Mouse (Mus musculus): ENCODE measurements around the gene 9430097D07Rik. TPM values are rescaled to one million over a fixed set of nuclear protein-coding genes. Genes with fewer than 3 reads are reported as not detected.

Gene 9430097D07Rik
- not detected in 2 replicates for polyA plus RNA-seq (2012; ENCODE audit: insufficient read depth, insufficient read length, low replicate concordance, missing spikeins)

DNA sequence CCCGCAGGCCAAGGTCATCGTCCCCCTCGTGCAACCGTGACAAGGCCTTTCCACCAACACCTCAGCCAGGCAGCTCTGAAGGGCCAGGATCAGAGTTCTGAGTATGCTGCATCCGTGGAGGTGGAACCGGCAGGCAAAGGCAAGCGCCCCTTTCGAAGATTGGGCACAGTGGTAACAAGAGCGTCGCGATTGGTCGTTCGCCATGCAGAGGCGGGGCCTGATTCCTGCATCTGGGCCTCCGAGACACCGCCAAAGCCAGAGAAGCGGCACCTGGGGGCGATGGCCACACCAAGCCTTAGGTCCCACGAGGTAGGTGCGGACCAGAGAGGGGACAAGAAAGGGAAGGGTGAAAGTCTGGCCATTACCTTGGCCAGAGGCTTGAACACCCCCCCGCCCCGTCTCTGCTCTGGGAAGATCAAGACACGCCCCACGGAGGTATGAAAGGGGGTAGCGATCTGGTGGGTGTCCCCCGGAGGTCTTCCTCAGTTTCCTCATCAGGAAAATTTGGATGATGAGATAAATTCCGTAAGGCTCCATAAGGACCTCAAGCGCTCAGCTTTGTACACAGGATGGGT, at the start of gene 9430097D07Rik:
Gene 9430097D07Rik, minus strand, starts transcription at position 99 of the 575 bp plus-strand sequence.
- Histone ChIP-seq H3K4me1 (ENCODE audit: control insufficient read depth, insufficient read depth, low read length) (peaks cover 17% of the 10 kb centered on the region), H3K27ac (ENCODE audit: insufficient read depth, low read depth, low read length) (0 out of 2 replicates have a peak within 1 kb of the TSS, but pooled peaks have one; percentile 11), H3K4me3 (ENCODE audit: insufficient read depth, low read depth, low read length) (peak within 1 kb of the TSS; percentile 60)
- WGBS: 8% methylated on average over 28 of the region's 28 CpGs
- TF ChIP-seq CTCF (IDR thresholded peaks at IDR 0.05; ENCODE audit: insufficient read depth, low read depth, low read length): no peak
- no peak for TF ChIP-seq POLR2A (IDR thresholded peaks at IDR 0.05; ENCODE audit: insufficient read depth, low read depth, low read length)

GRCm38 (mm10) chr2:32624111-32624748, 48.7 kb upstream of the 9430097D07Rik start:
- Histone ChIP-seq H3K27ac (ENCODE audit: insufficient read depth, low read depth, low read length) (no peak overlapping the region), H3K4me1 (ENCODE audit: control insufficient read depth, insufficient read depth, low read length) (peaks cover 52% of the 10 kb centered on the region), H3K4me3 (ENCODE audit: insufficient read depth, low read depth, low read length) (no peak overlapping the region)
- 91% methylated on average over 5 of the region's 5 CpGs for WGBS
- TF ChIP-seq CTCF (IDR thresholded peaks at IDR 0.05; ENCODE audit: insufficient read depth, low read depth, low read length): no peak
- TF ChIP-seq POLR2A (IDR thresholded peaks at IDR 0.05; ENCODE audit: insufficient read depth, low read depth, low read length): no peak

DNA sequence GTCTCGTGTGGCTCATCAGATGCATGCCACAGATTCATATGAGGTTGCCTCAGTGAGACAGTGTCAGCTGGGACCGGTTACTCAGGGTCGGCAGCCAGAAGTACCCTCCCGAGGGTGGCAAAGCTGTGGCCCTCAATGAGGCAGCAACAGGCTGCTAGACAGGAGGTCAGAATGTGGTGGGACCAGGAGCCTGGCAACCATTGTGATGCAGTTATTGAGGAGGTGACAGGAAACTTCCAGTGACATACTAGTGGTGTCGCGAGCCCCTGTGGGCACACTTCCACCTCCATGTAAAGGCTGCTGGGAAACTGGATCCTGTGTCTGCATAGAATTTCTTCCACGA, 46.0 kb upstream of the 9430097D07Rik start, which contains the start of gene Ak1:
Gene Ak1, plus strand, starts transcription at position 242 of the 343 bp plus-strand sequence.
- TF ChIP-seq POLR2A (IDR thresholded peaks at IDR 0.05; ENCODE audit: insufficient read depth, low read depth, low read length): no peak
- no peak for TF ChIP-seq CTCF (IDR thresholded peaks at IDR 0.05; ENCODE audit: insufficient read depth, low read depth, low read length)
- peaks cover 25% of the 10 kb centered on the region for H3K4me1 ChIP-seq (ENCODE audit: control insufficient read depth, insufficient read depth, low read length)
- no peak within 1 kb of the TSS for H3K27ac ChIP-seq (ENCODE audit: insufficient read depth, low read depth, low read length)
- H3K4me3 ChIP-seq (ENCODE audit: insufficient read depth, low read depth, low read length): no peak within 1 kb of the TSS
- 41% methylated on average over 7 of the region's 7 CpGs for WGBS

DNA sequence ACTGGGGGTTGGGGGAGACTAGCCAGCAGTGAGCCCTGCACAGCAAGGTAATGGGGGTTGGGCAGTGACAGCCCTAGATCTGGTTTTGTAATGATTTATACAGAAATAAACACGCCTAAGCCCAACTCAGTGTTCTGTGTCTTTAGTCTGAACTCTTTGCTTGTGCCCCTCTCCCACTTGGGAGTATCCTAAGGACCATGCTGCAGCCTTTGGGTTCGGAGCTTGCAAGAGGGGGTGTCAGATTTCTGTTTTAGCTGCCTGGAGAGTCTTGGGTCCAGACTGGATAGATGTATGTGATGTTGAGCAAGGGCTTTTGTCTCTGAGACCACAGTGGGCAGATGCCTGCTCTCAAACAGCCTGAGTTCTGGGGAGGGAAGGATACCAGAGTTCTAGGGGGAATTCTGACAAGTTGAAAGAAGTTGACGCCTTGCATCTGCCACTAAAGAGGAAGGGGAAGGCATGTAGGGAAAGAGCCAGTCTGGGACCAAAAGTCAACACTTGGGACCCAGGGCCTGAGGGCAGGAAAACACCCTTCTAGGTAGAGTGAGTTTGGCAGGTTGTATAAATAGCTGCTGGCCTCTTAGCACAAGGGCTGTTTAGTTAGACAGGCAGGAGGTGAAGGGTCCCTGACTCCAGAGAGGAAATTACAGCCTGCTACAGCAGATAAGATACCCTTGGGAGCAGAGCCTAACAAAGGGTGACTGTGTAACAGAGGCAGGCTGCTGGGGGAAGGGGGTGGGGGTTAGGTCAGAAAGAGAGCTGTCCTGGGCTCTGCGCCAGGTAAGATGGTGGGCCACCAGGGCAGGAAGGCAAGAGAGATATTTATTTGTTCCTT, 45.4 kb upstream of the 9430097D07Rik start:
- Histone ChIP-seq H3K4me1 (ENCODE audit: control insufficient read depth, insufficient read depth, low read length) (peaks cover 22% of the 10 kb centered on the region), H3K27ac (ENCODE audit: insufficient read depth, low read depth, low read length) (no peak overlapping the region), H3K4me3 (ENCODE audit: insufficient read depth, low read depth, low read length) (no peak overlapping the region)
- TF ChIP-seq POLR2A (IDR thresholded peaks at IDR 0.05; ENCODE audit: insufficient read depth, low read depth, low read length) (no peak), CTCF (IDR thresholded peaks at IDR 0.05; ENCODE audit: insufficient read depth, low read depth, low read length) (no peak)
- 66% methylated on average over 4 of the region's 4 CpGs for WGBS

- Histone ChIP-seq H3K4me1 (ENCODE audit: control insufficient read depth, insufficient read depth, low read length) (peaks cover 15% of the 10 kb centered on the region; the same call in 1 of the 2 replicates), H3K27ac (ENCODE audit: insufficient read depth, low read depth, low read length) (no peak overlapping the region), H3K4me3 (ENCODE audit: insufficient read depth, low read depth, low read length) (no peak overlapping the region)
- no peak for TF ChIP-seq CTCF (IDR thresholded peaks at IDR 0.05; ENCODE audit: insufficient read depth, low read depth, low read length)
- TF ChIP-seq POLR2A (IDR thresholded peaks at IDR 0.05; ENCODE audit: insufficient read depth, low read depth, low read length): no peak
- 66% methylated on average over 9 of the region's 9 CpGs for WGBS
Measured at GRCm38 (mm10) chr2:32618051-32618450, 42.6 kb upstream of the 9430097D07Rik start.

- peaks cover 15% of the 10 kb centered on the region; the same call in 1 of the 2 replicates for H3K4me1 ChIP-seq (ENCODE audit: control insufficient read depth, insufficient read depth, low read length)
- no peak for TF ChIP-seq CTCF (IDR thresholded peaks at IDR 0.05; ENCODE audit: insufficient read depth, low read depth, low read length)
- no peak for TF ChIP-seq POLR2A (IDR thresholded peaks at IDR 0.05; ENCODE audit: insufficient read depth, low read depth, low read length)
- WGBS: 90% methylated on average over 4 of the region's 4 CpGs
- no peak overlapping the region for H3K27ac ChIP-seq (ENCODE audit: insufficient read depth, low read depth, low read length)
- H3K4me3 ChIP-seq (ENCODE audit: insufficient read depth, low read depth, low read length): no peak overlapping the region
Measured at GRCm38 (mm10) chr2:32617601-32618000, 42.1 kb upstream of the 9430097D07Rik start.

DNA sequence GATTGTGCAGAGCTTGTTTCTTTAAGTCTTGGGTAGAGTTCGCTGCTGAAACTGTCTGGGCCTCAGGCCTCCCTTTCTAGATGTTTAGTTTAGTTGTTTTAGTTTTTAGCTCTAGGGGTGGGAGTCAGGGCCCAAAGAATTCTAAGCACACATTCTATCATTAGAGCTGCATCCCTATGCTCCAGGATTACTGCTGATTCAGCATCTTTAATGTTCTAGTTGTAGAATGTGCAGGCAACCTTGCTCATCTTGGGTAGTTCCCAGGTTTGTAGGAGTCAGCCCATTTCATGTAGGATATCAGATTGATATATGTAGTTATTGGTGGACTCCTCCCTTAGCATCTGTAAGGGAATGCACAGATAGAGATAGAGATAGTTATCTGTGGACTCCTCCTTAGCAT, 41.6 kb upstream of the 9430097D07Rik start:
- Histone ChIP-seq H3K4me1 (ENCODE audit: control insufficient read depth, insufficient read depth, low read length) (peaks cover 15% of the 10 kb centered on the region; the same call in 1 of the 2 replicates), H3K4me3 (ENCODE audit: insufficient read depth, low read depth, low read length) (no peak overlapping the region), H3K27ac (ENCODE audit: insufficient read depth, low read depth, low read length) (no peak overlapping the region)
- 98% methylated on average over 1 of the region's 1 CpGs for WGBS
- TF ChIP-seq CTCF (IDR thresholded peaks at IDR 0.05; ENCODE audit: insufficient read depth, low read depth, low read length) (no peak), POLR2A (IDR thresholded peaks at IDR 0.05; ENCODE audit: insufficient read depth, low read depth, low read length) (no peak)

DNA sequence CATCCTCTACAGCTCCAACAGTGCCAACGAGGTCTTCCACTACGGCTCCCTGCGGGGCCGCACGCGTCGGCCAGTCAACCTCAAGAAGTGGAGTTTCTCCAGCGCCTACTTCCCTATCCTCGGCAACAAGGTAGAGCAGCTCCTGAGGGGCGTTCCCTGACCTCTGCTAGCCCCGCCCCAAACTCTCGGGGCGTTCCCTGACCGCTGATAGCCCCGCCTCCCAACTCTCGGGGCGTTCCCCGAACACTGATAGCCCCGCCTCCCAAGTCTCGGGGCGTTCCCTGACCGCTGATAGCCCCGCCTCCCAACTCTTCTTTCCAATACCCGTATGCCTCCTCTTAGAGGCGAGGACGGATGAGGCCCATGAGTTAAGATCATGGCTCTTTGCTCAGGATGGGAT, 36.8 kb upstream of the 9430097D07Rik start:
- H3K4me1 ChIP-seq (ENCODE audit: control insufficient read depth, insufficient read depth, low read length): peaks cover 24% of the 10 kb centered on the region
- H3K27ac ChIP-seq (ENCODE audit: insufficient read depth, low read depth, low read length): no peak overlapping the region
- 76% methylated on average over 26 of the region's 26 CpGs for WGBS
- H3K4me3 ChIP-seq (ENCODE audit: insufficient read depth, low read depth, low read length): no peak overlapping the region
- TF ChIP-seq CTCF (IDR thresholded peaks at IDR 0.05; ENCODE audit: insufficient read depth, low read depth, low read length): no peak
- no peak for TF ChIP-seq POLR2A (IDR thresholded peaks at IDR 0.05; ENCODE audit: insufficient read depth, low read depth, low read length)

Data from olfactory bulb, adult 2 months (tissue).